Mouse (Mus musculus): Measurements from ENCODE around the gene Fras1. TPM values are rescaled to one million over a fixed set of nuclear protein-coding genes. Genes with fewer than 3 reads are reported as not detected.

The Fras1 gene
- polyA plus RNA-seq, 1 experiment = 1.5 TPM

- H3K79me2 ChIP-seq (ENCODE audit: control insufficient read depth, insufficient read depth) = no peaks in the 10 kb centered on the region
- H3K36me3 ChIP-seq (ENCODE audit: control insufficient read depth, insufficient read depth) = no peaks in the 10 kb centered on the region
- H3K4me2 ChIP-seq (ENCODE audit: low read depth) = no peak overlapping the region
- no peak overlapping the region for H3ac ChIP-seq (ENCODE audit: control insufficient read depth, insufficient read length)
- TF ChIP-seq SRF (IDR thresholded peaks at IDR 0.05; ENCODE audit: control insufficient read depth, insufficient read length, low read depth) (no peak), MAX (IDR thresholded peaks at IDR 0.05; ENCODE audit: low read depth) (no peak), TCF12 (IDR thresholded peaks at IDR 0.05; ENCODE audit: insufficient read depth, poor library complexity, severe bottlenecking) (no peak), POLR2AphosphoS2 (IDR thresholded peaks at IDR 0.05; ENCODE audit: insufficient read length, low read depth) (no peak)
- H3K27me3 ChIP-seq (ENCODE audit: control insufficient read depth, insufficient read depth, insufficient read length) = no peaks in the 10 kb centered on the region
- H3K4me3 ChIP-seq = no peak overlapping the region
Measured at GRCm38 (mm10) chr5:96457436-96457958, 83.7 kb downstream of the Fras1 start.

DNA sequence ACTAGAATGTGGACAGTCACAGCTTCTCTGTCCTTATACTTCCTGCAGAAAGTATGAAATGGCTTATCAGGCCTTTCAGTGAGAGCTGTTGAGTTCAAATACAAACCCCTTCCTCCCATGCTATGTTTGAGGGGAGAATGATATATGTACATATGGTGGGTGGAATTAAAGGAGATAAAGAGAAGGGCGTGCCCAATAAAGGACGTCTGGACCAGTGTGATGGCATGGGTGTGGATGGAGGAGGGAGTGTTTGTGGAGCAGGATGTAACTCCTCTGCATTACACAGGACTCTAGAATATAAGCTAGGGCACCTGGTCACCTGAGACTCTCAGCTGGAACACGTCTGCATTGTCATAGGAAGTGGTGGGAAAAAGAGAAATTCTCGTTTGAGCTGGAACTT is 85.8 kb downstream of the Fras1 start:
- Histone ChIP-seq H3ac (ENCODE audit: control insufficient read depth, insufficient read length) (no peak overlapping the region), H3K4me2 (ENCODE audit: low read depth) (no peak overlapping the region), H3K4me3 (no peak overlapping the region), H3K36me3 (ENCODE audit: control insufficient read depth, insufficient read depth) (no peaks in the 10 kb centered on the region), H3K27me3 (ENCODE audit: control insufficient read depth, insufficient read depth, insufficient read length) (no peaks in the 10 kb centered on the region), H3K79me2 (ENCODE audit: control insufficient read depth, insufficient read depth) (no peaks in the 10 kb centered on the region)
- no peak for TF ChIP-seq CEBPB (IDR thresholded peaks at IDR 0.05; ENCODE audit: insufficient read depth, poor library complexity, severe bottlenecking)
- no peak for TF ChIP-seq USF1 (IDR thresholded peaks at IDR 0.05; ENCODE audit: low read depth)
- no peak for TF ChIP-seq TCF12 (IDR thresholded peaks at IDR 0.05; ENCODE audit: insufficient read depth, poor library complexity, severe bottlenecking)
- TF ChIP-seq MAX (IDR thresholded peaks at IDR 0.05; ENCODE audit: low read depth) = no peak
- no peak for TF ChIP-seq POLR2A (IDR thresholded peaks at IDR 0.05; ENCODE audit: insufficient read length, low read depth)
- TF ChIP-seq MYOD1 (IDR thresholded peaks at IDR 0.05; ENCODE audit: control insufficient read depth in 1 of 3, insufficient read length in 2 of 3, low read depth in 2 of 3) = no peak
- no peak for TF ChIP-seq POLR2AphosphoS2 (IDR thresholded peaks at IDR 0.05; ENCODE audit: insufficient read length, low read depth)
- TF ChIP-seq SRF (IDR thresholded peaks at IDR 0.05; ENCODE audit: control insufficient read depth, insufficient read length, low read depth) = no peak
- TF ChIP-seq REST (IDR thresholded peaks at IDR 0.05; ENCODE audit: insufficient read depth, insufficient read length) = no peak
- TF ChIP-seq TCF3 (IDR thresholded peaks at IDR 0.05; ENCODE audit: insufficient read length, low read depth) = no peak

- H3K36me3 ChIP-seq (ENCODE audit: control insufficient read depth, insufficient read depth) = no peaks in the 10 kb centered on the region
- no peaks in the 10 kb centered on the region for H3K79me2 ChIP-seq (ENCODE audit: control insufficient read depth, insufficient read depth)
- no peak for TF ChIP-seq E2F4 (IDR thresholded peaks at IDR 0.05; ENCODE audit: insufficient read depth)
- no peak for TF ChIP-seq SRF (IDR thresholded peaks at IDR 0.05; ENCODE audit: control insufficient read depth, insufficient read length, low read depth)
- TF ChIP-seq POLR2AphosphoS2 (IDR thresholded peaks at IDR 0.05; ENCODE audit: insufficient read length, low read depth) = no peak
- TF ChIP-seq POLR2A (IDR thresholded peaks at IDR 0.05; ENCODE audit: insufficient read length, low read depth) = no peak
- TF ChIP-seq MYOG (IDR thresholded peaks at IDR 0.05; ENCODE audit: control insufficient read depth in 1 of 3, insufficient read depth in 1 of 3, insufficient read length in 2 of 3, low read depth in 2 of 3) = no peak
- TF ChIP-seq TCF3 (IDR thresholded peaks at IDR 0.05; ENCODE audit: insufficient read length, low read depth) = no peak
- no peak for TF ChIP-seq TCF12 (IDR thresholded peaks at IDR 0.05; ENCODE audit: insufficient read depth, poor library complexity, severe bottlenecking)
- no peak overlapping the region for H3ac ChIP-seq (ENCODE audit: control insufficient read depth, insufficient read length)
- H3K4me3 ChIP-seq = no peak overlapping the region
- H3K27me3 ChIP-seq (ENCODE audit: control insufficient read depth, insufficient read depth, insufficient read length) = no peaks in the 10 kb centered on the region
- H3K4me2 ChIP-seq (ENCODE audit: low read depth) = no peak overlapping the region
Measured at GRCm38 (mm10) chr5:96462197-96462596, 88.4 kb downstream of the Fras1 start.

DNA sequence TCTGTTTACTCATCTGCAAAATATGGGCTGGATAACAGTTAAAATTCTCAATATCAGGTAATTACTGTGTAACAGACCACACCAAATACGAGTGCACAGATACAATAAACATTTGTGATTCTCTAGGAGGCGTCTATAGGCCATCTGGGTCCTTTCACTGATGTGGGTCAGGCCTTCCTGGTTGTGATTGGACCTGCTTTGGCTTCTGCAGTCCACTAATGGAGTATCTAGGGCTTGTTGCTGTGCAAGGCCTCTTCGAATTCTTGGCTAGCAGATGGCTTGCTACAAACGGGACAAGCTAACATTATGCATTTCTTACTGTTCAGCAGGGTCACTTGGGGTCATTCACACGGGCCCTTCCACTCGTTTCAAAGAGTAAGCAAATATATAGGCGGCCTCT is 92.7 kb downstream of the Fras1 start:
- Histone ChIP-seq H3K4me2 (ENCODE audit: low read depth) (no peak overlapping the region), H3K27me3 (ENCODE audit: control insufficient read depth, insufficient read depth, insufficient read length) (no peaks in the 10 kb centered on the region), H3K4me3 (no peak overlapping the region), H3K36me3 (ENCODE audit: control insufficient read depth, insufficient read depth) (no peaks in the 10 kb centered on the region), H3K79me2 (ENCODE audit: control insufficient read depth, insufficient read depth) (no peaks in the 10 kb centered on the region), H3ac (ENCODE audit: control insufficient read depth, insufficient read length) (no peak overlapping the region)
- TF ChIP-seq MYOG (IDR thresholded peaks at IDR 0.05; ENCODE audit: control insufficient read depth in 1 of 3, insufficient read depth in 1 of 3, insufficient read length in 2 of 3, low read depth in 2 of 3) (no peak), TCF3 (IDR thresholded peaks at IDR 0.05; ENCODE audit: insufficient read length, low read depth) (no peak), POLR2AphosphoS2 (IDR thresholded peaks at IDR 0.05; ENCODE audit: insufficient read length, low read depth) (no peak), REST (IDR thresholded peaks at IDR 0.05; ENCODE audit: insufficient read depth, insufficient read length) (no peak), TCF12 (IDR thresholded peaks at IDR 0.05; ENCODE audit: insufficient read depth, poor library complexity, severe bottlenecking) (no peak), E2F4 (IDR thresholded peaks at IDR 0.05; ENCODE audit: insufficient read depth) (no peak), SRF (IDR thresholded peaks at IDR 0.05; ENCODE audit: control insufficient read depth, insufficient read length, low read depth) (no peak), POLR2A (IDR thresholded peaks at IDR 0.05; ENCODE audit: insufficient read length, low read depth) (no peak), CEBPB (IDR thresholded peaks at IDR 0.05; ENCODE audit: insufficient read depth, poor library complexity, severe bottlenecking) (no peak), MAX (IDR thresholded peaks at IDR 0.05; ENCODE audit: low read depth) (no peak), USF1 (IDR thresholded peaks at IDR 0.05; ENCODE audit: low read depth) (no peak), MYOD1 (IDR thresholded peaks at IDR 0.05; ENCODE audit: control insufficient read depth in 1 of 3, insufficient read length in 2 of 3, low read depth in 2 of 3) (no peak)

DNA sequence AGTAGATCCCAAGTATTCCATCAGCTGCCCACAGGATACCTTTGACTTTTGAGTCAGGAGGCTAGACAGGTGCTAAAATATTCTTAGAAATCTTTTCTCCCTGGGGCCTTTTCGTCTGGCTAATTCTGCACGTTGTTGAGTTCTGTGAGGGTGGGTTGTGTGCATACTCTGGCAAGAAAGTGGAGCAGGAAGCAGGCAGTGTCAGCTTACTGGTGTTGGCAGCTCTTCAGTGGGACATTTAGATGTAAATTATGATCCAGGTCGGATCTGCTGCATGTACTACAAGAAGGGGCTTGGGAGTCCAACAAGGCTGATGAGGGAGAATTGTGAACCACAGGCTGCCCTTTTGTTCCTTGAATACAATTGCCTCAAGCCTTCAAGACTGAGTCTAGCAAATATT is 98.2 kb downstream of the Fras1 start:
- TF ChIP-seq CEBPB (IDR thresholded peaks at IDR 0.05; ENCODE audit: insufficient read depth, poor library complexity, severe bottlenecking) = no peak
- no peak for TF ChIP-seq MYOD1 (IDR thresholded peaks at IDR 0.05; ENCODE audit: control insufficient read depth in 1 of 3, insufficient read length in 2 of 3, low read depth in 2 of 3)
- no peak for TF ChIP-seq POLR2AphosphoS2 (IDR thresholded peaks at IDR 0.05; ENCODE audit: insufficient read length, low read depth)
- TF ChIP-seq POLR2A (IDR thresholded peaks at IDR 0.05; ENCODE audit: insufficient read length, low read depth) = no peak
- no peak for TF ChIP-seq TCF3 (IDR thresholded peaks at IDR 0.05; ENCODE audit: insufficient read length, low read depth)
- no peak for TF ChIP-seq REST (IDR thresholded peaks at IDR 0.05; ENCODE audit: insufficient read depth, insufficient read length)
- no peak for TF ChIP-seq TCF12 (IDR thresholded peaks at IDR 0.05; ENCODE audit: insufficient read depth, poor library complexity, severe bottlenecking)
- no peak for TF ChIP-seq E2F4 (IDR thresholded peaks at IDR 0.05; ENCODE audit: insufficient read depth)
- no peak for TF ChIP-seq MAX (IDR thresholded peaks at IDR 0.05; ENCODE audit: low read depth)
- TF ChIP-seq MYOG (IDR thresholded peaks at IDR 0.05; ENCODE audit: control insufficient read depth in 1 of 3, insufficient read depth in 1 of 3, insufficient read length in 2 of 3, low read depth in 2 of 3) = no peak
- no peaks in the 10 kb centered on the region for H3K79me2 ChIP-seq (ENCODE audit: control insufficient read depth, insufficient read depth)
- no peaks in the 10 kb centered on the region for H3K27me3 ChIP-seq (ENCODE audit: control insufficient read depth, insufficient read depth, insufficient read length)

More for the DNA sequence above, 98.2 kb downstream of the Fras1 start:
- Histone ChIP-seq H3K4me3 (no peak overlapping the region), H3ac (ENCODE audit: control insufficient read depth, insufficient read length) (no peak overlapping the region), H3K36me3 (ENCODE audit: control insufficient read depth, insufficient read depth) (no peaks in the 10 kb centered on the region), H3K4me2 (ENCODE audit: low read depth) (no peak overlapping the region)
